Mouse (Mus musculus) activated CD4-positive, CD25-positive, alpha-beta regulatory T cell, adult 9 weeks (primary cell): ENCODE data around the gene Akain1. TPM values are rescaled to one million over a fixed set of nuclear protein-coding genes. Genes with fewer than 3 reads are reported as not detected.

Experiments
- polyA plus RNA-seq: library from polyadenylated mRNA; unstranded; fragments of 100-300 nt; shearing (Covaris generic); gene quantifications from one replicate; pipeline ENCODE4 v1.2.1, GENCODE M21; 2017

Akain1 gene
- polyA plus RNA-seq, result not detected

DNA sequence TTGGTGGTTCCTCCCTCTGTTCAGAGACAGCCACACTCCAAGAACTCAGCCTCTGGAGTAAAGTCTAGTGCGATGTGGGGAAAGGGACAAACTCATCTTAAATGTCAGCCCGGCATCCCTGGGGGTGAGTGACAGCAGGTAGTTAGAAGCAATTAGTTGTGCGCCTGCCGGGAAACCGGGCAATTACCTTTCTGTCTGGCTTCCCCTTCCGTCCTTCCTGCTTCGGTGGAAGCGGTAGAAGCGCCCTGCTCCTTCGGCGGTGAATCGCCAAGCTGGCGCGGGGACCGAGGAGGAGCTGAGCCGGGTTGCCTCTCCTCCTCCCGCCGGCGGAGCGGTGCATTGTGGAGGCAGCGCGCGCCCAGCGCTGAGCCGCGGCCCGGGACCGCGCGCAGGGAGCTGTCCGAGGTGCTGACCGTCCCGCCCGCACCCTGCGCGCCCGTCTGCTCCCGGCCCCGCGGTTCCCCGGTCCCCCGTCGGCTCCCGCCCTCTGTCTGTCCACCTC is at the start of gene Akain1:
Akain1 (plus strand) TSS at position 337 of the 502 bp plus-strand sequence.

Other genes starting within 250 kb of the Akain1 start
- 16.0 TPM for gene Zbtb14, start 56.3 kb upstream of the Akain1 start, polyA plus RNA-seq